Mouse (Mus musculus) adipocyte (in vitro differentiated cells): Measurements from ENCODE around the gene Negr1.

Experiments used
- DNase-seq: peaks from one replicate; pipeline ENCODE4 v3.0.0-alpha.2; 2016; ENCODE audit warnings: low spot score

Gene Negr1

DNA sequence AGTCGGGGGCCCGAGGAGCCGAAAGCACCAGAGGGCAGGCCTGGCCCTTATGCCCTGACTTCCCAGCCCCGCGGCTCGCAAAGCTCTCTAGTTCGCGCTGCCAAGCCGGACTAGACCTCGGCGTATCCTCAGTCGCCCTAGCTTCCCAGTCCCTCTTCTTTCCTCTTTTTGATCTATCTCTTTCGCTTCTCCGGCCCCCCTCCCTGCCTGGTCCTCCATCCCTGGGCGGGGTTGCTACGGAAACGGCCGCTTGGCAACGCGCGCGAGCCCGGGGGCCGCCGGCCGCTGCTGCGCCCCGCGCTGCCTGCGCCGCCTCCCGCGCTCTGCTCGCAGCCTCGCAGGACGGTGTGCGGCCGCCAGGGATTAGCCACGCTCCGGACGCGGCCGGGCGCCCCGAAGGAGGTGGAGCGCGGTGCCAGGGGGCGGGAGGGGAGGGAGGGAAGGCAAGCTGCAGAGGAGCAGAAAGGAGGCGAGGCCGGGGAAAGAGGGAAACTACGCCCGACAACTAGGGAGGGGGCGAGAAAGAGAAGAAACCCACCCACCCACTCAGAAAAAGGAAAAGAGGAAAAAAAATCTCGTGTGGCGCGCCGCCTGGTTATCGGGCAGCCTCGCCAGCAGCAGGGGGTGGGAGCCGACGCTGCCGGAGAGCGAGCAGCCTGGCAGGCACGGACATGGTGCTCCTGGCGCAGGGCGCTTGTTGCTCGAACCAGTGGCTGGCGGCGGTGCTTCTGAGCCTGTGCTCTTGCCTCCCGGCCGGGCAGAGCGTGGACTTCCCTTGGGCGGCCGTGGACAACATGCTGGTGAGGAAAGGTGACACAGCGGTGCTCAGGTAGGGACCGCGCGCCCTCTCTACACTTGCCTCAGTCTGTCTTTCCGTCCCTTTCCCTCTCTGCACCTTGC is at the start of gene Negr1:
Gene Negr1, plus strand, starts transcription at position 271 of the 900 bp plus-strand sequence.
- peak; percentile 54 for DNase-seq

DNA sequence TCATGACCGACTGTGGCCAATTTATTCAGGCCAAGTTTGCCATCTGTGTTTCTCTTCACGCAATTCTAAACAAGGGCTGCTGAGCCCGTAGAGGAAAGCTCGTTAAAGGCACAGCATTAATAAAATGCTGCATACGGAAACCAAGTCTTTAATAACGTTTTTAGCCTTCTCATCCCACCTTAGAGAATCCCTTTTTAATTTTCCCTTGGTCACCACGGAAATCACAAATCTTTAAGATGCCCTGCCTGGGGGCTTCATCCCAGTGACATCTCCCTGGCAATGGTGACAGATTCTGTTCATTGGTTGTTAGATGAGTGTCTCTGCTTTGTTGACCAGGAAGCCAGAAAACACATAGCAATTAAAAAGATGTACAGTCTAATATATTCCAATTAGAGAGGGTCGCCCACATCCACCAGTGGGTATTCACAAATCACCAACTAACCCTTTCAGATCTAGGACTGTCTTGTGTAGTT is 35.1 kb upstream of the Negr1 start:
- no peak for DNase-seq

DNA sequence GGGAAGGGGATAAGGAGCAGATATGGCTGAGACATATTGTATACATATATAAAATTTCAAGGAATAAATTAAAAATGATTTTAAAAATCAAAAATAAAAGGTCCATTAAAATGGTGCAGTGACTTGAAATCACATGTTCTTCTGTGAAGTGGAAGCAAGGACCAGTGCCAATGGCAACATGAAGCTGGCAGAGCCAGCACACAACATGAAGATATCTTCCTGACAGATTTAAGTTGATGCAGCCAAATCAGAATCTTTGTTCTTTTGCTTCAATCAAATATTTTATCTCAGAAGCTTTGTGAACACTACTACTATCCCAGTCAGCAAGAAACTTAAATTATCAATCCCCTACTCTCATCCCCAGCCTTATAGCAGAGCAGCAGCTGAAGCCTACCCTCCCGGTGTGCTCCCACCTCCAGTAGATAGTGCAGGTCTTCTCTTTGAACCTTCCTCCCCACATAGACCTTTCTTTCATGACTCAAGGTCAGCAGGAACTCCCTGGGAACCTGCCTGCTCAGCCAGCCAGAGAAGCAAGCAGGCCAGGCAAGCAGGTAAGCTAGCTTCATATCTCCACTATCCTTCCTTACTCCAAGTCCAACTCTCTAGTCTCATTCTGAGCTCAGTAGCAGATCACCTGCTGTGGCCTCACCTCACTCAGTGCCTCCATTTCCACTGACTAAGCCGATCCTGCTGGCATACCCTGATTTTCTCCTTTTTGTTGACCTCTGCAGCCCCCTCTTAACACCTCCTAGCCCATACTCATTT is 34.2 kb upstream of the Negr1 start:
- DNase-seq: no peak

DNA sequence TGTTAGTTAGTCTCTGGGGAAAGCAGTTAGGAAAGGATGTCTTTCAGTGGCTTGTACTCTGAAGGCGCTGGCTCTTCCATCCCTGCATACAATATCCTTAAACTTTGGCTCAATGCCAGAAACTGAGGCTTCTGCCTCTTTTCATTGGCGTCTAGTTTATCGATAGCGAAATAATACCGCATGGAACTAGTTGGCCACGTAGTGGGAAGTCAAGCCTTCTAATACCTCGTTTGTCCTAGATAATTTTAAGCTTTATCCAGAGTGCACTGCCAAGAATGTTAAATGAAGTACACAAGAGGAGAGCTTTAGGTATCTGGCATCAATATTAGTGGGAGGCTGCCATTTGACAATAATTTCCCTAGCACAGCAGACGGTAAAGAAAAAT is 2.2 kb upstream of the Negr1 start:
- no peak for DNase-seq

DNA sequence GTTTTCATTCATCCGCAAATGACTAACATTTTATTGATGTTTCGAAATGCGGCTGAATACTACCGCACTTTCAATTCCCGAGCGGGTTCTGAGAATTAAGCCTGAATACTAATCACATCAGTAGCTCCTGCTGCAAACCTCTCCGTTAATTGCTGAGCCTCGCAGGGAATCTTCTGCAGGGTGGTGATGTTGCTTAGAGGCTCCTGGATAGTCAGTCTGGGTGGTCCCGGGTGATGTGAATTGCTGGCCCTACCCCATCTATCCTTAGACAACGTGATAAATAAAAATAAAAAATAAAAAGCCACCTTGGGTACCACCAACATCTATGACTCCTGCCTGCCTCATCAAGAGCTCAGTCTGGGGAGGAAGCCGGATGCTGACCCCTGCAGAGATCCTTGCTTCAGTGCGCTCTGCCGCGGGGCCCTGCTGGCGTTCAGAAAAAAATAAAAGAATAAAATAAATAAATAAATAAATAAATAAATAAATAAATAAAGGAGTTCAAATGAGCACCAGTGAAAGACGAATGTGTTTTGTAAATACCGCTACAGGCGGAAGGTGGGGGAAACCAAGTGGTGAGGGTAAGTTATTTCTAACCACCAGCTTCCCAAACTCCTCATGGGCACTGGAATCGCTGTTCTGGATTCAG is 1.6 kb upstream of the Negr1 start:
- no peak for DNase-seq

DNA sequence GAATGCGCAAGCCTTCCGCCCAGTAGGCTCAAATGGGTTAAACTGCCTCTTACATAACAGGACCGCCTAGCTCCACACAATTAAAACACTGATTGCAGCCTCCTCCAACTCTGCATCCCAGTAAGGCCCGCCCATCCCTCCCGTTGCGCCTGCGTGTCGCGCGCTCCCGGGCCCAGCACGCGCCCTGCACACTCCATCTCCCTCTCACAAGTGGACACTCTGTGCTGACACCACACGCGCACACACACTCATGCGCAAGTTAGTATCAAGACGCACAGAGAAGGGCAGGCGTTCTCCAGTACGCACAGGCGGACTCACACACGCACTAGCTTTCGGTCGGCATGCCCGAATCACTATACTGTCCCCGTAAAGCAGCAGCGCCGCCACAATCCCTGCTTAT is 828 bp upstream of the Negr1 start:
- DNase-seq: peak; percentile 80

DNA sequence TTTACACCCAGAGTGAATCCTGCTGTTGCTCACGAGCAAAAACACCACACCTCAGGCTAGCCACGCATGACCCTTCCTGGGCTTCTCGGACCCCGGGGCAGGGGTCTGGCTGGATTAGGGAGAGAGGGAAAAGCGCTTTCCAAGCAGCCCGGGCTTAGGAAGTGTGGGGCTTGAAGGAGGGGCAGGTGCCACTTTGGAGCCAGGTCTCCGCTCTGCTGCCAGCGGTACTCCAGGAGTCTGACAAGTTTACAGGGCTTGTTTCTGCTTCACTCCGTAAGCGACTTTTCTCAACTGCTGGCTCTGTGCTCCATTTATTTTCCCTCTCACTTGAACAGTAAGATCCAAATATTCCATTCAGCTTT is 811 bp downstream of the Negr1 start:
- DNase-seq: no peak

DNA sequence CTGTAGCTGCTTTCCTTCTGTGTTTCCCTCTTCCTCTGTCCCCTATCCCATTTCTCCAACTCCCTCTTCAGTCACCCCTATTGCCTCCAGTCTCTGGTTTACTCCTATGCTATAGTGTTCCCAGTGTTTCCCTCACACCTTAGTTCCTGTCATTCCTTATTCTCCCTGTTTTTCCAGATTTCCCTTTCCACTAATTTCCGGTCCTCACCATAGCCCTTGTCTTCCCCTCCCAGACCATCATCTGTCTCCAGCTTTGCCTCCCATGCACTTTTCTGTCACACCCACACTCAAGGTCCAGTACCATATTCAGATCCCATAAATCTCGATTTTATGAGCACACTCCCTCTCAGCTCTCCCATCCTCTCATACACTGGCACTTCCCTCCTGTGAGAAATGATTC is 1.2 kb downstream of the Negr1 start:
- no peak for DNase-seq

DNA sequence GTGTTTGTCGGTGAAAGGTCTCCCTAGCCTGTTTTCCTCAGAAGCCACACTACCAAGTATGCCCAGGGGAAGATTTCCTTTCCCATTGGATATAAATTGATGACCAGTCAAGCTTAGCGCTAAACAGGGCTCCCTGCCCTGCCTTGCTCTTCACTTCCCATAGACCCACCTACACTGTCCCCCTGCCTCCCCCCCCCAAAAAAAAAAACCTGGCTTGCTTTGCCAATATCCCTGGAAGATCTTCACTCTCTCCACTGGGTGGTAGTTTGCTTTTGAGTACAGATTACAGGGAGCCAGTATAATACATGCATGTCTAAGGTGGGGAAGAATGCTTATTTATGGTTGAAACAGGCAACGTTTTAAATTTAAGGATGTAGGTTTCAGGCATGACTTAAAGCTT is 1.8 kb downstream of the Negr1 start:
- no peak for DNase-seq

DNA sequence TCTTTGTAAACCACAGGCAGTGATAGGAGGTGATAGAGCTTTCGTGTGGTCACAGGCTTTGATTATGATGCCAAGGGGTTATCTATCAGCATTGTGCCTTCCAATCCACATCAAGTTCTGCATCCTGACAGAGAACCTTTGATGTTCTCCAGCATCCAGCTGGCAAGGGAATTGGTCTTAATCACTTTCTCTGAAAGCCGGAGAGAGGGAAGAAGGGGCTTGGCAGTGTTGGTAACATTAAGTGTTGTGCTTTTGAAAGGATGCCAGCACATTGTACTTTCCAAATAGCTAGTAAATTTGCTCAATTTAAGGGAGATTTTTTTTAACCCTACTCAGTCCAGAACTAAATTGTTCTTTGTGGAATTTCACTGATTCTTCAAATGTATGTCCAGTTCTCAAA is 11.9 kb downstream of the Negr1 start:
- no peak for DNase-seq

DNA sequence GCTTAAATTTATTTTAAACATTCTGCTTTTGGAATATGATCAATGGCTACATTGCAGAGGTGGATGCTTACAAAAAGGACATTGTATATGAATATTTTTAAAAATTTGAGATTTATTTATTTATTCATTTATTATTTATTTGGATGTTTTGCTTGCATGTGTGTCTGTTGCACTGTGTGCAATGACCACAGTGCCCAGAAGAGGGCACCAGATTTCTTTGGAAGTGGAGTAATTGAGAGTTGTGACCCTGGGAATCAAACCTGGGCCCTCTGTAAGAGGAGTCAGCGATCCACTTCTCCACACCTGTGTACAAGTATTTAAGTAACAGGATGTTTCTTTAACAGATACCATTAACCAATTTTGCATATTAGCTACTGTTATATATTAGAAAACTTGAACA is 14.7 kb downstream of the Negr1 start:
- DNase-seq: no peak

DNA sequence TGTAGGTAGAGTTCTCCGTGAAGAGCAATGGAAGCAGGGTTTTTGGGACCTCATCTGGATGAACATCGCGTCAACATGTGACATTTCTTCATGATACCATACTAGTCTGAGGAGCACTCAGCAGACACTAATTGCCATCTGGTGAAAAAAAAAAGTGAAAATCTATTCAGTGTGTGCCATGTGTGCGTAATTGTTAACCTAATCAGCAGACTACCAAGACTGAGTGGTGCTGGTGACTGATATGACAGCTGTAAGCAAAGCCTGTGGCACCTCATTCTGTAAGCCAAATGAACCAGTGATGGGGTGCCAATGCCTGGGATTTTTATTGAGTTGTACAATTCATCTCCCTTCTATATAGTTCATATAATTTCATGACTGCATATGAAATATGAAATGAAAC is 29.0 kb downstream of the Negr1 start:
- DNase-seq: no peak

DNA sequence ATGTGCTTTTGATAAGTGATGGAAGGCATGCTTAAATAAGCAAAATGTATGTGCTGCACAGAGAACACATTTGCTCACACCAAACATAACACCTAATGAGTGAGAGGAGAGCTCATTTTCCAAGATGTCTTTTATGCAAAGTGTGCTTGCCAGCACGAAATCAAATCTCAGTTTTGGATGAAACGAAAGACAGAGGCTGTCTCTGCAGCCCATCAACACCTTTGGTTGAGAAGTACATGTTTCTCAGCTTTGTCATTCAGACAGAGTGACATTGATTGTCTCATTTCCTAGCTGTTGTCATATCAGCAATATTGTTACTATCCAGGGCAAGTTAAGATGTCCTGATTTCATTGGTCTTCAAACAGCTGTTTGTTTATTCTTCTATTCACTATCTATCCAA is 29.5 kb downstream of the Negr1 start:
- DNase-seq: no peak

DNA sequence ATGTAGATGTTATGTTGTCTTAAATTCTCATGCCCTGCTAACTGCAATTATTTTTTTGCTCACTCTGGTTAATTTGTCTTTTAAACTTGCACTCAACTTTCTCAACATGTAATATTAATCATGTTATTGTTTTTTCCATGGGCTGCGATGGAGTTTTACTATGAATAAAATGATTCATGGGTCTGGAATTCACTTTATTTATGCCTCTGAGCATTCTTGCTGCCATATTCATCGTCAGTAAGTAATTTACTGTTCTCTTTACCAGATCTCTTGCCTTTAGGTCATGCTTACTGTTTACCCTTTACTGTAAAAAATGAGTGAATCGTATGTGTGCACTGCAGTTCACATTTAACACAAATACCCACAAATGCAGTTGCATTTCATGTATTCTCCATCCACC is 45.3 kb downstream of the Negr1 start:
- DNase-seq: no peak

DNA sequence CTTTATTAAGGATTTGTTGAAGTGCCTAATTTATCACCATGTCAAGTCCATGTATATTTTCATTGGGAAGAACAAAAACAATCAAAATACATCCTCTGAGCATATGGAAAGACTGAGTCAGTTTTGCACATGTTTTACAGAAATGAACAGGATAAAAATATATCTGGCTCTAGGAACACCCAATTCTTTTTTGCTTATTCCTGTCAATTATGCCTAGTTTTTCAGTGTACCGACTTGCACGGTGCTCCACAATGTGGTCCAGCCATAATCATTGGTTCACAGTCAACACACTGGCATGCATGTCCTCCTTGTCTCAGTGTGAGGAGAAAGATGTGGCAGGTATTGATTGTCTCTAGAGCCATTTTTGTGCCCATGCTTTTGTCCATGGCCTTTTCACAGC is 58.3 kb downstream of the Negr1 start:
- no peak for DNase-seq

DNA sequence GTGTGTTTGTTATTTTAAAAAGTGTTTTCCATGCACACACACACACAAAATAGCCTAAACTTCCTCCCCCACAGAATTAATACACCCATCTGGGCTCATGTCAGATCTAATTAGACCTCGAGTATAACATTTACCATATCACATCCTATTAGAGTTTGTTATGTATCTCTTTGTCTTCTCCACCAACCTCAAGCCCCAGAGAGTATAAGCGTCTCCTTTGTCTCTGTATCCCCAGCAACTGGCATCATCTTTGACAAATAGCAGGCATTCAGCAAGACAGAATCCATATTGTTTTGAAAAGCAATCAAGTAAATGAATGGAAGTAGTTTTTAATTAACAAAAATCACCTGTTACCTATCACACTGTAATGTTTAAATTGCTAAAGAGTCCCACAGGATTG is 67.0 kb downstream of the Negr1 start:
- DNase-seq: no peak

DNA sequence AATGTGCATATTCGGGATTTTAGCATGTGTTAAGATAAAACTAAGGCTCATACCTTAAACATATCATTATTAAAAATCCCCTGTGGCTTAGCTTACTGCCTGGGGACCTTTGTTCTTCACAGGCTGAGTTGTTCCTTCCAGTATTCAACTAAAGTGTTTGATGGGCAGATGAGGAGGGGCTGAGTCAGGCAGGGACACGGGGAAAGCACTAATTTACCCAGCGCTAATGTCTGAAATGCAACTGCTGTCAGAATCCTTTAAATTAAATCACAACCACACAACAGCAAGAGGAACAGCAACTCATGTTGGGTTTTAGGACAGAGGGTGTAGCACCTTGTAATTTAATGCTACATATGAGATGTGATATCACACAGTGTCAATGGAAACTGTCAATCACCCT is 71.3 kb downstream of the Negr1 start:
- no peak for DNase-seq

DNA sequence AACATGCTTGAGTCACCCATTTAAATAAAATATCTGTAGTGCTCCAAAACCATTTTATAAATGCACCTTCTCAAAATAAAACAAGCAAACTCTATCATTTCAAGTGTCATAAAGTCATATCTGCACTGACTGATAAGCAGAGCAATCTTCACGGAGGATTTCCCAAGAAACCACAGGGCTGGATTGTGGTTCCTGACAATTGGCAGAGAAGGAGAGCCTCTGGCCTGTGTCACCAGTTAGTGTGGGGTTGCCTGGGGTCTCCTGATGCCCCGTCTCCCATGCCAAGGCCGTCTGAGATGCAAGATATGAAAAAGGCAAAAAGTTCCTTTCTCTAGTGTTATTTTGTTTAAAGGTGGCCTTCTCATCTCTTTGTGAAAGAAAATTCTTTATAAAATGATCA is 77.8 kb downstream of the Negr1 start:
- DNase-seq: no peak

DNA sequence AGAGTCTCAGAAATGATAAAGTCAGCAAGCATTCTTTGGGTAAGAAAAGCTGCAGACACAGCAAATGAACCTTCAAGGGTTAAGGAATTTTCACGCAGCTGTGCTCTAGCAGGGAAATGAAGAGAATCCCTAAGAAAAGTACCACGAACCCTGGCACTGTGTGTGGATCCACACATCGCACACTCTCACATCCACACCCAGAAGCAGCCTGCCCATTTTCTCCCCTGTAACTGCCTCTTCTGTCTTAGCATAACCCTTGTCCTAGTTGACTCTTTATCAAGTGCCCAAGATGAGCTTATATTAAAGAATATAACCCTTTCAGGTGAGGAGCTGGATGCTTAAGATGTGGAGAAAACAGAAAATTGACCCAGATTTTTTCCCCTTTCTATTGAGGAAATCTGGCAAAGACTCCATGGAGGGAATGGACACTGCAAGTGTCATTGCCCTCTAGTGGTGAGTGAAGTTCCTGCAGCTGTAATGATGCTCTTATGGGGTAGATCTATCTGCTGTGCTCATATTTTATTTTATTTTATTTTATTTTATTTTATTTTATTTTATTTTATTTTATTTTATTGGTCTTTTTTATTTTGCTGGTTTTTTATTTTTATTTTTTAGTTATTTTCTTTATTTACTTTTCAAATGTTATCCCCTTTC is 82.2 kb downstream of the Negr1 start:
- DNase-seq: peak; percentile 80

DNA sequence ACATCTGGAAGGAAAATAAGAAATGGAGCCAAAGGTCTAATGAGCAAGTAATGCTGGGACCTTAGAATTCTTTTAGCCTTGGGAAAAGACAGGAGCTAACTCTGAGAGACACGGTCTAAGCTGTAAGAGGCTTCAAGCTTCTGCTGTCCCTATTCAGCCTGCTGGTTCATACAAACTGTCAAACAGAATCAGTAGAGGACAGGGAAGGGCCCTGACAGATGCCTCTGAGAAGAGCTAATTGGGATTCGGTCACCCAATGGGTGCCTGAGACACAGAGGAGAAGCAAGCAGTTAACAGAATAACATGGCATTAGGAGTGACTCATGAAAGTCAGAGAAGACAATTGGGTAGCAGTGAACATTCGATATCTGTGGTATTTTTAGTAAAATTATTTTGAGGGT is 86.8 kb downstream of the Negr1 start:
- DNase-seq: no peak

DNA sequence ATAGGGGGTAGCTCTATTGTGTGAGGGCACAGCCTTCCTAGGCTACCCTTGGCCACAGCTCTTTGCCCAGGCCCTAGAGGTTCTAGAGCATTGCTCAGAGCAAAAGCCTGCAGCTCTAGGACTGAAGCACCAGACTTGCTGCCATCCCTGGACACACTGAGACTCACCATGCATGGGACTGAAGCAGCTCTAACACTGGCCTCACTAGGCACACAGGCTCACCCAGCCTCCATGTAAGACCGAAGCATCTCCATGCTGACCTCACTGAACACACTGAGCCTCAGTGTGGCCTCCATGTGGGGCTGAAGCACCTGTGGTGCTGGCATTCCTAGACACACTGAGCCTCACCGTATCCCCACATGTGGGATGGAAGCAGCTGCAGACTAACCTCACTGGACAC is 101.0 kb downstream of the Negr1 start:
- DNase-seq: no peak

DNA sequence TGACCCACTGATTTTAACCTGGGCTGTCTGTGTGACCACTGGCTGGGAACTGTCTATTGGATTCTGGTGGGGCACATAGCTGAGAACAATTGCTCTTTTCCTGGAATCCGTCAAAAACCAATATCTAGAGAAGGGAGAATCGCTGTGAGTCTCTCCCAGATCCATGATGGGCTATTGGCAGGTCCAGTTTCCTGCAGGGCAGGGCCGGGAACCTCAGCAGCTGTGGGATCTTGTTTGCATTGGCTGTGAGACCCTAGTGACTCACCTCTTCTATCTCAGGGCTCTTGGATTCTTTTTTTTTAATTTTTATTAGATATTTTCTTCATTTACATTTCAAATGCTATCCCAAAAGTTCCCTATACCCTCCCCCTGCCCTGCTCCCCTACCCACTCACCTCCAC is 111.0 kb downstream of the Negr1 start:
- no peak for DNase-seq
